Mouse (Mus musculus) right cerebral cortex, postnatal 25 days (tissue): ENCODE results near the gene Polr2b.

ENCODE experiments used
- DNase-seq: peaks from one replicate; pipeline ENCODE4 v3.0.0; 2022

Polr2b gene

GRCm38 (mm10) chr5:77366313-77366712 lies 56.4 kb downstream of the Polr2b start:
- DNase-seq, result no peak

DNA sequence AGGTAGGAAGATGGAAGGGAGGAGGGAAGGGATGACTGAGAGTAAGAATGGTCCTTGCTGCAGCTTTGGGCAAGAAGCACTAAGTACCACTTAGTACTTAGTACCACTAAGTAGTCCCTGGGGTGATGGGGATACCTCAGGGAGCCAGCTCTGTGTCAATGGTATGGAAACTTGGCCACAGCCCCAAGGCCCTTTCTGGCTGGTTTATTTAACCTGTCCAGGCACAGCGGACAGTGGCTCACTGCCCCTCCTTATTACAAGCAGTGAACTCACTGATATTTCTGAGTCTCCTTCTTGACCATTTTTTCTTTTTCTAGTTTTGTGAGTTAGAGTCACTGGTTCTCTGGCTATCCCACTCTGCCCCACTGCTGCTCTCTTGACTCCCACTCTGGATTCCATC lies 57.2 kb downstream of the Polr2b start:
- DNase-seq, result no peak

- DNase-seq, result no peak
Measured at GRCm38 (mm10) chr5:77367682-77368081, 57.7 kb downstream of the Polr2b start.

DNA sequence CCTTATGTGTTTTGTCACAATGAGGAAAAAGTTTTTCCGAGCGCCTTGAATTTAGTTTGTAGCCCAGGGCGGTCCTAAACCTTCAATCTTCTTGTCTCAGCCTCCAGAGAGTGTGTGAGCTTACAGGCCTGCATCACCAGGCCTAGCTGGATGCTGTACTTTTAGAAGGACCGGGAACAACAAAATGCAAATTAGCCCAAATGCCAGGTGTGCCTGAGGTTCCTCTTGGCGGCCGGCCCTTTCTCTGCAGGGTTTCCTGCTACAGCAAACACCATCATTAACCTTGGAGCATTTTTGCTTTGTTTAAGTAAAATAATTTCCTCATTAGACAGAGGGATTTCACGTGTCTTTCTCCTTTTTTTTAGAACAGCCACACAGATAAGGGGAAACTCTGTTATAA lies 58.2 kb downstream of the Polr2b start:
- DNase-seq, result no peak

DNA sequence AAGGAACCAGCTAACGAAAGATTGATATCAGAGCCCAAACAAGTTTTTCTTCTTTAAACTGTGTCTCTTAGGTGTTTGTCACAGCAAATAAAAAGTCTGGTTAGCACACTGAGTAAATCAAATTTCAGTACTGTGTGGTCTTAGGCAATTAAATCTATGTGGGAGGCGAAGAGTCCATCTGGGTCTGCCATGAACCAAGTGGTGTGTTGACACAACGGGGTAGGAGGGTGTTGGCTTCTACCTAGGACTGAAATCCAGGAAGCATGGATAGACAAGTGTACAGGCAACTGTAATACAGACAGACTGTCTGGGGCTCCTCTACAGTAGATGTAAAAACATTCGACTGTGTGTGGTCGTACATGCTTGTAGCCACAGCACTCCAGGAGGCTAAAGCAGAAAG lies 59.4 kb downstream of the Polr2b start:
- DNase-seq, result no peak

GRCm38 (mm10) chr5:77370378-77370892 lies 60.5 kb downstream of the Polr2b start:
- no peak for DNase-seq

DNA sequence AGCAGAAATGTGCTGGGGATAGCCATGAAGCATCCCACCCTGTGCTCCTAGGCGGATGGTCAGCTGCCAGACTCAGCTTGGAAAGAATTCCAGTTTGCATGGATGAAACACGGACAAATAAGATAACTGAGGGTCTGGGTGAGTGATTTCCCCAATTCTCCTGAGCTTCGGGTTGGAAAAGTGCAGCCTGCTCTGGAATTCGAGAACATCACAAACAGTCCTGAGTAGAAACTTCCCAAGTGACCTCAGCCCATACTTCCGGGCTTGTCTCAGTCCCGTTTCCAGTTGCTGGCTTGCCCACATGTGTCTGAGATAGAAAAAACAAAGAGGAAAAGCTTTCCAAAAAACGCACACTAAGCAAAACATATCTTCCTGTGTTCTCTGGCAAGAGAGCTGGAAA lies 62.3 kb downstream of the Polr2b start:
- DNase-seq, result no peak

- no peak for DNase-seq
Measured at GRCm38 (mm10) chr5:77372778-77373177, 62.8 kb downstream of the Polr2b start.

GRCm38 (mm10) chr5:77374945-77375344 lies 65.0 kb downstream of the Polr2b start:
- no peak for DNase-seq

DNA sequence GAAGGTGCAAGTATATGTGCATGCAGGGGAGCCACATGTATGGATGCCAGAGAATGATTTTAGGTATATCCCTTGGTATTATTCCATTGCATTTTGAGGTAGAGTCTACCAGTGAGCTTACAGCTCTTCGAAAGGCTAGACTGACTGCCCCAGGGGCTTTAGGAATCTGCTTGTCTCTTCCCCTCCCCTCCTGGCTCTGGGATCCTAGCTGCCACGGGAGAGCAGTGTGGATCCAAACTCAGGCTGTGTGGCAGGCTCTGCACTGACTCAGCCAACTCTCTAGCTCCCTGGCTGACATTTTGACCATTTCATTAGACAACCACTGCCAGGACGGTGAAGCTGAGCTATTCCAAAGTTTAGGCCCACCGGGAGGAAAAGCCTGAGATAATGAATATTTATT lies 65.6 kb downstream of the Polr2b start:
- no peak for DNase-seq

DNA sequence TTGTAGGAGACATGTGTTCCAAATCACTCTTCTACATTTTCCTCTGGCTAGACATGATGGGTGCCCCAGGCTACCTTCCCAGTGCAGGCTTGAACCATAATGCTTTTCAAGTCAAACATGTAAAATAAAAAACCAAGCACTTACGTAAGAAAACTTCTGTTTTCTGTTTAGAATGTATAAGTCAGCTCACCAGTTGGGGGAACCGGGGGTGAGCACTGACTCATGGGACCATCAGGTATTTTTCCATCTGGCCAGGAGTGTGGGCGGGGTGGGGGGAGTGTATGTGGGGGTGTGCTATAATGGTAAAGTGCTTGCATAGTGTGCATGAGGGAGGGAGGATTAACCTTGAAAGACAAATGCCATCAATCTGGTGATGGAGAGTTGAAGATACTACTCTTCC lies 68.1 kb downstream of the Polr2b start:
- DNase-seq, result no peak

- no peak for DNase-seq
Measured at GRCm38 (mm10) chr5:77379434-77380135, 69.6 kb downstream of the Polr2b start.

DNA sequence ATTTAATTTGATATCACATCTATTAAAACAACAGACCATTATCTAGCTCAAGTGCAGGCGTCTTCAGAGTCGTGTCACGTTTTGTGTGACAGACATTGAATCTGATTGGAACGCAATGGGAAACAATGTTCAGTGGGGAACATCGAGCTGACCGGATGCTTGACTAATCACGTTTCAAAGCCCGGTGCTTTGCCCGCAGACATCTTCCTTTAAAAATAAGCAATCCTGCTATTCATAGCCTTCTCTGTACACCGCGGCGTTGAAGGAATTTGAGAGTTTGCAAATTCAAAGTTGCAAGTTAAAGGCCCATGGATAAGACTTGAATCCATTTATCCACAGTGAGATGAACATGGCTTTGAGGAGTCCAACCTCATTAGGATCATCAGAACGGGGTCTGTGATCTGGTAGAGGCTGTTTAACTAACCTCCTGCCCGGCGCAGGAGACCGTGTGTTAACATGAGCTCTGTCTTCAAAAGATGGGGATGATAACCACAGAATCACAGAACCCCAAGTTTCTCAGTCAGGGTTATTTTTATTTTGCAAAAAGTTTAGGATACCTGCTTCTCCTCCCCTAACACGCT lies 70.5 kb downstream of the Polr2b start:
- DNase-seq, result no peak

- no peak for DNase-seq
Measured at GRCm38 (mm10) chr5:77381283-77381682, 71.3 kb downstream of the Polr2b start.

DNA sequence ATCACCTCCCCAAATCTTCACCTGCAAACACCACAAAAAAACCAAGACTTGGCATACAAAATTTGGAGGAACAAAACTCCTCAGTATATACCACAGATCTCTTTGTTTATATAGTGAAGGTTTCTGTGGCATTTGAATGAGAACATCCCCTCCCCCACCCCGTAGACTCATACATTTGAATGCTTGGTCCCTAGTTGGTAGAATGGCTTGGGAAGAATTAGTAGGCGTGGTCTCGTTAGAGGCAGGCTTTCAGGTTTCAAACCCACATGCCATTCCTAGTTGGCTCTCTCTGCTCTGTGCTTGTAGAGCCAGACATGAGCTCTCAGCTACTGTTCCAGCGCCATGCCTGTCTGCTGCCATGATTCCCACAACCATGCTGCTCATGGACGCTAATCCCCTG lies 71.7 kb downstream of the Polr2b start:
- no peak for DNase-seq

DNA sequence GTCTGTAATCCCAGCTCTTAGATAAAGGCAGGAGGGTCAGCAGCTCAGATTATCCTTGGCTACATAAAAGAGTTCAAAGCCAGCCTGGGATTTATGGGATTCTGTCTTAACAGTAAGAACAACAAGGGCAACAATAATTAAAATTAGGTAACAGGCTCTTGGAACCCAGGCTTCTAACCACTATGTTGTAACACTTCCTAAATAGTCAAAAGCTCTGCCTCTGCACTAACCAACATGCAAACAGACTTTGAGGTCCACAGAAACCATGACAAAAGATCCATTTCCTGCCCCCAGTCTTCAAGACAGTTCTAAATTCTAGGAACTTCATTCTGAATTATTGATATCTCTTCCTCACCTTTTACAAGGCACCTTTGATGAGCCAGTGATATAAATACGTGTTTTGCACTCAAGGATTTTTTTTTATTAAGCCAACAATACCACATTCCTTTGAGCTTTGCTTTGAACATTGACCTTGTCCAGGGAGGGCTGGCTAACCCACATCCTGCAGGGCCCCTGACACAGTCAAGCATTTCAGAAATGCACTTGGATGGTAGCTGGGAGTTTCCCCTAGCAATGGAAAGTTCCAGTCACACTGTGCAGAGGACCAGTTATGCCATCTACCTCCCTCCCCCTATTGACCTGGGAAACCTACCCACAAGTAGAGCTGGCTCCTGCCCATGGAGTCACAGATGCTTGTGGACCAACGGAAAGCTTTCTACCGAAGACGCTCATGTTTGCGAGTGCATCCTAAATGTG lies 74.0 kb downstream of the Polr2b start:
- no peak for DNase-seq

- DNase-seq, result no peak
Measured at GRCm38 (mm10) chr5:77384724-77385123, 74.8 kb downstream of the Polr2b start.

DNA sequence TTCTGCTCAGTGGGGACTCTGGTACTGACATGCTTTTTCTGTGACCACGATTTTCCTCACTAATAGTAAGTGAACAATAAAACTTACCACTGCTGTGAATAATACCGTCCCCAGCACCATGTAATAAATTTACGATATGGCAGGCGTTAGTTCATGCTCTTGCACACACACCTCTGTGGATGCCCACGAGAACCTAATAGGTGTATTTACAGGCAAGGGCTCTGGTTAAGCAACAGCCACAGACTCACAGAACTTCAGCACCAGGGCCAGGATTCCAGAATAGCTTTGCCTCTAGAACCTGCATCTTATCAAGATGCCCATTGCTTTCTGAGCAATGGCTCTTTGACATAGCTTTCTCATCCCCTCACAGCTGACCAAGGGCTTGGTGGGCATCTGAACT lies 75.3 kb downstream of the Polr2b start:
- no peak for DNase-seq

- no peak for DNase-seq
Measured at GRCm38 (mm10) chr5:77385900-77386595, 76.1 kb downstream of the Polr2b start.

DNA sequence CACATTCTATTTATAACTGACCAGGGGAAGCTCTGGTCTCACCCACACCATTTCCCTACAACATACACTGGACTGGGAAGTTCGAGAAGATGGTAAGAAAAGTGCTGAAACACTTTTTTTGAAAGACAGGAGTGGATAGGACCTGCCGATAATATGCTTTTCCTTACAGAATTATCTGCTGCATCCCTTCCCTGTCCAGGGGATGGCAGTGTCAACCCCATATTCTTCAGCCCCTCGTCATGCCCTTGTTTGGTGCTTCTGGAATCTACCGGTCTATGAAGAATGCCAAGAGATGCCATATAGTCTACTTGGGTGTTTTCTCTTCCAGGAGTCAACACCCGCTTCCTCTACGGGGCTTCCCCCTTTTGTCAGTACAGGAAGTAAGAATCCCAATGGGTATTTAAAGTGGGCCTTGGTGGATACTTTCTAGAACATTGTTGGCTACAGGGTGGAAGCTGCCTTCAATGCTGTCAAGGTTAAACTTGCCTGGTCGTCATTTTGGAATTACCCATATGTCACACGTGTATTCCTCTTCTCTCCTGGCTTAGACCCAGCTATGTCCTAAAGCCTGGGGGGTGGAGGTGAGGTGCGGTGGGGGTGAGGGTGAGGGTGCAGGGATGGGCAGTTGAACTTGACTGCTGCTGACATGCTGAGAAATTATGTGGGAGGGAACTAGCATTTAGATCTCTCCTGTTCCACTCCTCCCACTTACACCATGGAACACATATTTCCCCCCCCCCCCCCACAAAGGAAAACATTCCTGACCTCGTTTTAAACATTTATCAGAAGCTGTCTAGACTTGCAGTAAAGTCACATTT lies 76.9 kb downstream of the Polr2b start:
- no peak for DNase-seq

DNA sequence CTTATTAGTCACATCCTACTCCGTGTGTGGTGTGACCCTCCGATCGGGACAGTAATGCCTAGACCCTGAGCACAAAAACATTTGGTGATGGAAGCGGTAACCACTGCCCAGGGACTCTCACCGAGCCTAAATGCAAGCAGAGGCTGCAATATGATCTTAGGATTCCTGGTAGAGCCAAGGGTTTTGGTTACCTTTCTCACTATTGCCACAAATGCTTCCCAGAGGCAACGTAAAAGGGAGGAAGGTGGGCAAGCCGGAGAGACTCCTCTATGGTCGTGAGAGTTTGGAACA lies 77.4 kb downstream of the Polr2b start:
- no peak for DNase-seq

DNA sequence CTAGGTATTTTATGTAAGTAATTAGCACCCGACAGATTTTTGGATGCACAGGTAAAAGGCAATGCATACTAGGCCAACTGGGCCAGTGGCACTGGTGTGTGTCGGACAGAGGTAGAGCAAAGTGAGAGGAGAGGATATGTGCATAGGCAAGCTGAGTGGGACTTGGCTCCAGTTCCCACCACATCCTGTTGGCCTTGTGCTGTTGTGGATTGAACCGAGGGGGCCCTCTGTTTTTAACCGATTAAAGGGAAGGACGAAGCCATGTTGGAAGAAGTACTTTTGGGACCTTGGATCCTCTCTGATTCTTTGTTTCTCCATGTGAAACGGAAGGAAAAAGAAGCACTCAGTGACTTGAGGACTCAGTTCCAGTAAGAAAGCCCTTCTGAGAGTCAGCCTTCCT lies 78.4 kb downstream of the Polr2b start:
- no peak for DNase-seq

- DNase-seq, result no peak
Measured at GRCm38 (mm10) chr5:77390272-77390671, 80.3 kb downstream of the Polr2b start.
